Mouse (Mus musculus): ENCODE data around the gene Snrpb.

DNA sequence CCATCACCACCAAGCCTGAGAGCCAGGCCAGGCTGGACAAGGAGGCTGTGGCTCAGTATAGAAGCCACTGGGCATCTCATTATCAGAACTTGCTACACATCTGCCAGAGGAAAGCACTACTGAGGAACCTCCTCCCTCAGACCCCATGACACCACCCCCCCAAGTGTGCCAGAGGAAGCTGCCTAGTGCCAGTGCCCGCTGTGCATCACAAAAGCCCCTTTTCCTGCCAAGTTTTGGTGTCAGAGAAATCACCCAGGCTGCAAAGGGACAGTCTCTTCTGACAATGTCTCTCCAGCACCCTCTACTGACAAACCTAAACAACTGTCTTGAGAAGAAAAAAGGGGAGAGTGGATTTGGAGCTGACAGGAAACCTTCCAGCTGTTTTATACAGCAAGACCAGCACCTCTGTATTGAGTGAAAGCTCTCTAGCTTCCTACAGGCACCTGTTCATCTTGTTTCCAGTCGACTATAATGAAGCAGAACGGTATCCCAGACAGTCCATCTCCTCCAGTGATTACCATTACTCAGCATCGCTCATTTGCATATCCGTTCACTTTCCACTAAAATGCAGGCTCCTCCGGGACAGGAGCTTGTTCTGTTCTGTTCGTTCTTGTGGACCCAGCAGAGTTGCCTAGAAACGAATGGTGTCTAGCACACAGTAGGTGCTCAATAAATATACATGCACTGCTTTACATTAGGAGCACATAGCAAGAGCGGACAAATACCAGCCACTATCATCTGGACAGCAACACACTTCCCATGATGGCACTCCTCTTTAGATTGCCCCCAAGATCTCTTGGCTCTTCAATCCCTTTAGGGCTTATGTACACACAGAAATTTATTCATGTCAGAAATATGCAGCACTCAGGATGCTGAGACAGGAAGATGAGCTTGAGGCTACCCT is 12.6 kb downstream of the Snrpb start:
- no peak for TF ChIP-seq MAFK (IDR thresholded peaks at IDR 0.05; ENCODE audit: borderline replicate concordance, low read depth, low read length)
- TF ChIP-seq POLR2A (IDR thresholded peaks at IDR 0.05; ENCODE audit: control insufficient read depth in 1 of 2, insufficient read depth in 1 of 2, low read depth in 1 of 2, low read length in 2 of 2, poor library complexity in 1 of 2): no peak
- TF ChIP-seq CTCF (IDR thresholded peaks at IDR 0.05 in 2 of 3, conservative IDR thresholded peaks at IDR 0.05 in 1 of 3; ENCODE audit: control insufficient read depth in 1 of 3, insufficient read depth in 1 of 3, low read depth in 2 of 3, low read length in 3 of 3, poor library complexity in 1 of 3, severe bottlenecking in 1 of 3): peak; percentile 20 to 65 (median 31); a peak in 4 of 6 replicates
- no peak for TF ChIP-seq ELF1 (IDR thresholded peaks at IDR 0.05; ENCODE audit: low read depth, low read length)
- TF ChIP-seq MYC (IDR thresholded peaks at IDR 0.05; ENCODE audit: low read depth, low read length): no peak
- TF ChIP-seq TCF12 (IDR thresholded peaks at IDR 0.05; ENCODE audit: low read depth, low read length): no peak
- no peak for TF ChIP-seq USF1 (IDR thresholded peaks at IDR 0.05; ENCODE audit: low read depth, low read length)
- TF ChIP-seq ETS1 (IDR thresholded peaks at IDR 0.05; ENCODE audit: low read depth, low read length): no peak
- no peak for TF ChIP-seq USF2 (IDR thresholded peaks at IDR 0.05; ENCODE audit: borderline replicate concordance in 1 of 2, insufficient read depth in 1 of 2, low read depth in 1 of 2, low read length in 2 of 2)
- no peak for TF ChIP-seq GABPA (IDR thresholded peaks at IDR 0.05; ENCODE audit: low read depth, low read length)
- TF ChIP-seq TAL1 (IDR thresholded peaks at IDR 0.05; ENCODE audit: low read length): no peak
- no peak for TF ChIP-seq MAX (IDR thresholded peaks at IDR 0.05; ENCODE audit: low read length)
- no peak for TF ChIP-seq ZNF384 (IDR thresholded peaks at IDR 0.05; ENCODE audit: low read depth, low read length)
